Mouse (Mus musculus) CH12.LX (cell line): Measurements from ENCODE around the gene Cnpy3. TPM values are rescaled to one million over a fixed set of nuclear protein-coding genes. Genes with fewer than 3 reads are reported as not detected.

ENCODE experiments used
- DNase-seq: peaks from one replicate; pipeline ENCODE4 v3.0.0-alpha.2; 2013; ENCODE audit errors: extremely low read depth
- H3K27ac ChIP-seq: 2 replicates; pipeline ENCODE4 v1.5.1; 2012; ENCODE audit warnings: low read depth, mild to moderate bottlenecking, control low read depth, moderate library complexity; ENCODE audit not compliant: insufficient read depth
- H3K27me3 ChIP-seq: replicated peaks from 2 replicates; pipeline ENCODE3; 2012; ENCODE audit warnings: inconsistent platforms
- H3K36me3 ChIP-seq, 2 experiments: replicated peaks in 1 of 2; 2 replicates each; pipeline versions ENCODE3 to v1.6.1; 2012; ENCODE audit warnings: inconsistent platforms in 1 of 2, low read length in 1 of 2, mild to moderate bottlenecking in 1 of 2, mixed read lengths in 1 of 2, moderate library complexity in 1 of 2; ENCODE audit not compliant: control insufficient read depth in 1 of 2, insufficient read depth in 1 of 2
- H3K4me1 ChIP-seq, 2 experiments: 2 replicates each; pipeline ENCODE4 v1.6.1; 2012; ENCODE audit warnings: inconsistent platforms in 1 of 2, moderate library complexity in 1 of 2; ENCODE audit not compliant: insufficient read depth in 2 of 2, control insufficient read depth in 1 of 2
- H3K4me2 ChIP-seq: 2 replicates; pipeline ENCODE4 v1.6.1; 2012; ENCODE audit warnings: low read depth, mild to moderate bottlenecking, control low read depth; ENCODE audit not compliant: poor library complexity, insufficient read depth, severe bottlenecking
- H3K4me3 ChIP-seq, 3 experiments: fragments of 150-350 bp in 1 of 3; sonication (generic) in 1 of 3; replicated peaks in 1 of 3; 2 replicates each; pipeline versions ENCODE3 to v1.5.1; 2011 to 2012; ENCODE audit warnings: low read depth in 2 of 3, low read length in 2 of 3, mild to moderate bottlenecking in 2 of 3, moderate library complexity in 2 of 3, control low read depth in 1 of 3, improper control_type of control experiment in 1 of 3, inconsistent platforms in 1 of 3, mixed read lengths in 1 of 3; ENCODE audit not compliant: poor library complexity in 1 of 3
- H3K79me2 ChIP-seq: replicated peaks from 2 replicates; pipeline ENCODE4 v1.6.1; 2012; ENCODE audit warnings: mild to moderate bottlenecking, moderate library complexity; ENCODE audit not compliant: control insufficient read depth, poor library complexity, insufficient read depth, severe bottlenecking; ENCODE audit errors: extremely low read depth
- H3K9ac ChIP-seq: 2 replicates; pipeline ENCODE4 v1.6.1; 2012; ENCODE audit warnings: low read depth, mild to moderate bottlenecking, control low read depth, moderate library complexity; ENCODE audit not compliant: insufficient read depth
- H3K9me3 ChIP-seq: replicated peaks from 2 replicates; pipeline ENCODE3; 2012; ENCODE audit warnings: low read length, inconsistent platforms, mixed read lengths
- BHLHE40 ChIP-seq: IDR thresholded peaks from 2 replicates; pipeline ENCODE4 v1.6.1; 2011; ENCODE audit warnings: mild to moderate bottlenecking, low read depth, low read length, improper control_type of control experiment
- CHD2 ChIP-seq: IDR thresholded peaks from 2 replicates; pipeline ENCODE4 v1.6.1; 2011; ENCODE audit warnings: low read length, improper control_type of control experiment
- CTCF ChIP-seq, 2 experiments: IDR thresholded peaks in 1 of 2; conservative IDR thresholded peaks in 1 of 2; 2 replicates each; pipeline ENCODE4 v1.5.1; 2011 to 2012; ENCODE audit warnings: low read depth in 2 of 2, low read length in 2 of 2, improper control_type of control experiment in 1 of 2, inconsistent platforms in 1 of 2, mild to moderate bottlenecking in 1 of 2, moderate library complexity in 1 of 2
- E2F4 ChIP-seq: IDR thresholded peaks from 2 replicates; pipeline ENCODE4 v1.6.1; 2011; ENCODE audit warnings: low read depth, low read length, improper control_type of control experiment; ENCODE audit not compliant: insufficient replicate concordance
- ELF1 ChIP-seq: IDR thresholded peaks from 2 replicates; pipeline ENCODE4 v1.6.1; 2014; ENCODE audit warnings: low read depth, mild to moderate bottlenecking, inconsistent platforms, low read length, improper control_type of control experiment
- ETS1 ChIP-seq: conservative IDR thresholded peaks from 2 replicates; pipeline ENCODE4 v1.6.1; 2012; ENCODE audit warnings: low read depth, mild to moderate bottlenecking, inconsistent platforms, low read length, improper control_type of control experiment, moderate library complexity
- GABPA ChIP-seq: IDR thresholded peaks from 2 replicates; pipeline ENCODE4 v1.6.1; 2012; ENCODE audit warnings: low read depth, low read length, improper control_type of control experiment, inconsistent platforms; ENCODE audit not compliant: insufficient replicate concordance
- JUND ChIP-seq: conservative IDR thresholded peaks from 2 replicates; pipeline ENCODE4 v1.6.1; 2011; ENCODE audit warnings: low read depth, low read length, improper control_type of control experiment
- KAT2A ChIP-seq: IDR thresholded peaks from 2 replicates; pipeline ENCODE4 v1.6.1; 2012; ENCODE audit warnings: low read length, improper control_type of control experiment, inconsistent platforms; ENCODE audit not compliant: insufficient replicate concordance
- MAX ChIP-seq: IDR thresholded peaks from 2 replicates; pipeline ENCODE4 v1.6.1; 2011; ENCODE audit warnings: low read length, improper control_type of control experiment
- MEF2A ChIP-seq: IDR thresholded peaks from 2 replicates; pipeline ENCODE4 v1.6.1; 2014; ENCODE audit warnings: low read depth, mild to moderate bottlenecking, inconsistent platforms, low read length, improper control_type of control experiment, borderline replicate concordance
- MYC ChIP-seq: IDR thresholded peaks from 2 replicates; pipeline ENCODE4 v1.6.1; 2011; ENCODE audit warnings: low read depth, mild to moderate bottlenecking, improper control_type of control experiment, low read length
- NELFE ChIP-seq: IDR thresholded peaks from 2 replicates; pipeline ENCODE4 v1.6.1; 2011; ENCODE audit warnings: low read depth, low read length, improper control_type of control experiment
- NRF1 ChIP-seq: IDR thresholded peaks from 2 replicates; pipeline ENCODE4 v1.6.1; 2014; ENCODE audit warnings: low read depth, mild to moderate bottlenecking, inconsistent platforms, low read length, improper control_type of control experiment, moderate library complexity
- PAX5 ChIP-seq: IDR thresholded peaks from 2 replicates; pipeline ENCODE4 v1.6.1; 2012; ENCODE audit warnings: low read length, inconsistent platforms, mixed read lengths
- POLR2AphosphoS2 ChIP-seq: IDR thresholded peaks from 2 replicates; pipeline ENCODE4 v1.6.1; 2011; ENCODE audit warnings: low read depth, low read length, improper control_type of control experiment
- RAD21 ChIP-seq: IDR thresholded peaks from 2 replicates; pipeline ENCODE4 v1.6.1; 2011; ENCODE audit warnings: low read depth, mild to moderate bottlenecking, low read length, improper control_type of control experiment, moderate library complexity
- RCOR1 ChIP-seq: conservative IDR thresholded peaks from 2 replicates; pipeline ENCODE4 v1.6.1; 2012; ENCODE audit warnings: low read depth, mild to moderate bottlenecking, inconsistent platforms, low read length, improper control_type of control experiment
- TBP ChIP-seq: conservative IDR thresholded peaks from 2 replicates; pipeline ENCODE4 v1.6.1; 2011; ENCODE audit warnings: low read depth, low read length, improper control_type of control experiment
- USF1 ChIP-seq: IDR thresholded peaks from 2 replicates; pipeline ENCODE4 v1.6.1; 2014; ENCODE audit warnings: low read depth, mild to moderate bottlenecking, inconsistent platforms, low read length, improper control_type of control experiment
- ZKSCAN1 ChIP-seq: IDR thresholded peaks from 2 replicates; pipeline ENCODE4 v1.6.1; 2012; ENCODE audit warnings: low read depth, inconsistent platforms, low read length, improper control_type of control experiment, borderline replicate concordance
- ZMIZ1 ChIP-seq: IDR thresholded peaks from 2 replicates; pipeline ENCODE4 v1.6.1; 2012; ENCODE audit warnings: low read depth, mild to moderate bottlenecking, inconsistent platforms, low read length, improper control_type of control experiment
- dilution Hi-C: fragments of 300-500 bp; cut with MboI; formaldehyde crosslinking; loops from 2 replicates; pipeline ENCODE4 v1.14.3; 2020; ENCODE audit warnings: low sequenced_read_pairs; ENCODE audit not compliant: extremely low pct_unique_long_range_greater_than_20kb, extremely low pct_ligation_motif_present
- in situ Hi-C: fragments of 300-500 bp; cut with MboI; formaldehyde crosslinking; loops from 3 replicates; pipeline ENCODE4 v1.14.3; 2019; ENCODE audit warnings: low sequenced_read_pairs, low pct_ligation_motif_present, low pct_unique_long_range_greater_than_20kb, mixed read lengths
- polyA plus RNA-seq: library from polyadenylated mRNA; unstranded; fragments of >175 nt; gene quantifications from 2 replicates; pipeline ENCODE4 v1.2.1, GENCODE M21; 2012; ENCODE audit warnings: low read depth; ENCODE audit not compliant: insufficient read length
- total RNA-seq, 2 experiments: library from RNA; depleted of rRNA; stranded (reverse); fragments of 300-350 nt in 1 of 2; fragments of >200 nt in 1 of 2; gene quantifications; 2 replicates each; pipeline ENCODE4 v1.2.3; 2012 to 2014

The Cnpy3 gene
- total and polyA plus RNA-seq, 3 experiments = 78.6 to 102 (median 94.8) TPM

DNA sequence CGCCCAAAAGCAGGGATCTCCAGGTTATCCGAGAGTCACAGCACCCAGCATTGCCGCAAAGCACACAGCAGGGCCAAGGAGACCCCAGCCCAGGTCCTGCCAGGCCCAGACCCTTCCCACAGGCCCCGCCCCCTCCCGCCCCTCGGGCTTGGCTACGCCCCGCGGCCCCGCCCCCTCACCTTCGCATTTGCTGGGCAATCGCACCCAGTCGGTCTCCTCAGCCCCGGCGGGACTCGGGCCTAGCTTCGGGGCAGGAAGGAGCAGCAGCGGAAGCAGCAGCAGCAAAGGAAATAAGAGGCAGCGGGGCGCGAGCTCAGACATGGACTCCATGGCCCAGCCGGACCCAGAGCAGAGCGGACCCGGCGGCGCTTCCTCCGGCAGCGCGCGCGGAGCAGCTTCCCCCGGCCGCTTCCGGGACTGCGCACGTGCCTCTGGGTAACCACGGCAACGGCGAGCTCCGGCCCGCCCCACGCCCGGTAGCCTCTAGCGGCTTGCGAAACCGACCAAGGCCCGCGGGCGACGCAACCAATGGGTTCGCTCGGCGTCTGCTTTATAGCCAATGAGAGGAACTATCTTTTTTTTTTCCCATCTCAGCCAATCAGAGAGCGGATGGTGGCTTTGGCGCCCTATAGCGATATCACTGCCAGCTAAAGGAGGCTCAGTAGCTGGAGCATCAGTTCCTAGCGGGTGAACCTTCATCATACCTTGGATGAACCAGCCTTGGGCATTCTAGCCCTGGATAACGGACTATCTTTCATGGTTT, at the start of gene Cnpy3 (continued):
- no peak for TF ChIP-seq RAD21

DNA sequence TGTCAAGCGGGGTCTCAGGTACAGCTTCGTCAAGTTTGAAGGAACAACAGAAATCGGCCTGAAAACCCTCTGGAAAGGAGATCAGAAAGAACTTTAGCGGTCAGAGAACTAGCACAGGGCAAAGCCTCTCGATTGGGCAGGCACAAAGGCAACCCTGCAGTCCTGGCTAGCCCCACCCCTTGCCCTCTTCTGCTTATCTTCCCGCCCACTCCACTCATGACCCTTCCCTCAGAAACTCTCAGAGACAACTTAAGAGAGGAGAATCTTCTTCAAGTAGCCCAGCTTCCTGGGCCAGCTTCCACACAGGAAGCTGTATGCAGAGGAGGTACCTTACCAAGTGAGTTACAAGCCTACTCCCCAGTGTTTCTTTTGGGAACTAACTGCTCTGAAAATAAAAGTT, 49.7 kb upstream of the Cnpy3 start:
- H3K27ac ChIP-seq = no peak overlapping the region
- no peaks in the 10 kb centered on the region for H3K27me3 ChIP-seq
- H3K79me2 ChIP-seq = no peaks in the 10 kb centered on the region
- in situ Hi-C loops (no loop called here), dilution Hi-C loops (no loop called here)
- H3K9ac ChIP-seq = no peak overlapping the region
- DNase-seq = no peak
- H3K9me3 ChIP-seq = no peaks in the 10 kb centered on the region
- TF ChIP-seq ETS1 (no peak), KAT2A (no peak), ZMIZ1 (no peak), ZKSCAN1 (no peak), BHLHE40 (no peak), MEF2A (no peak), RCOR1 (no peak), NRF1 (no peak), POLR2AphosphoS2 (no peak), CHD2 (no peak), MAX (no peak), MYC (no peak), GABPA (no peak), USF1 (no peak), ELF1 (no peak), NELFE (no peak)
- H3K4me3 ChIP-seq = no peak overlapping the region
- peaks cover 0 to 16% of the 10 kb centered on the region in 2 experiments; a peak in 2 of 4 replicates for H3K4me1 ChIP-seq
- no peak overlapping the region for H3K4me2 ChIP-seq
- peaks cover 39 to 78% of the 10 kb centered on the region in 2 experiments for H3K36me3 ChIP-seq

DNA sequence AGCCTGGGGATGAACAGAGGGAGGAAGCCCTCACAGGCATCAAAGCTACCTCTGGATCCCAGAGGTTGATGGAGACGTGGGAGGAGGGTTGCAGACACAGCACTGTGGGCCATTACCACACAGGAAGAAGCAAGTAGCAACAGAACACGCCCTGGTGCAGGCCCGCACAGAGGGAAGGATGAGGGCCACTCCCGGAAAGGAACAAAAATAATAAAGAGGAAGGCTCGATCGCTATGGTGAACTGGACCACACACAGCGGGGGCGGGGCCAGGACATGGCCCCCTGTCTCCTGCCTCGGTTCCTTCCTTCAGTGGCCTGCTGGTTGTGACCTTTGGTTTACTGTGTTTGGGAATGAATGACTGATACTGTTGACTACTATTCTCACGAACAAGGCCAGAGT, 47.7 kb upstream of the Cnpy3 start:
- no peak for DNase-seq
- H3K36me3 ChIP-seq = peaks cover 23 to 65% of the 10 kb centered on the region in 2 experiments
- H3K9me3 ChIP-seq = no peaks in the 10 kb centered on the region
- in situ Hi-C loops = no loop called here
- no peaks in the 10 kb centered on the region for H3K27me3 ChIP-seq
- H3K4me3 ChIP-seq = no peak overlapping the region
- H3K79me2 ChIP-seq = no peaks in the 10 kb centered on the region
- TF ChIP-seq E2F4 (no peak), BHLHE40 (no peak), NRF1 (no peak), JUND (no peak), MAX (no peak), CTCF (conservative IDR thresholded peaks at IDR 0.05 in 1 of 2, IDR thresholded peaks at IDR 0.05 in 1 of 2; ENCODE audit: low read depth in 2 of 2, low read length in 2 of 2) (no peak), MEF2A (no peak), PAX5 (no peak), TBP (no peak)
- TF ChIP-seq, all 38 proteins: peak for 0
- Histone ChIP-seq H3K27ac (no peak overlapping the region), H3K9ac (no peak overlapping the region), H3K4me1 (peaks cover 0 to 18% of the 10 kb centered on the region in 2 experiments; a peak in 2 of 4 replicates), H3K4me2 (no peak overlapping the region)
- dilution Hi-C loops = no loop called here
